Mouse (Mus musculus) monocyte, adult 59 days (primary cell): ENCODE data around the gene Acad10. TPM values are rescaled to one million over a fixed set of nuclear protein-coding genes. Genes with fewer than 3 reads are reported as not detected.

Experiments
- total RNA-seq, 2 experiments: library from RNA; stranded (reverse); gene quantifications; one replicate each; pipeline ENCODE4 v1.2.4; 2023

Acad10 gene
- 1 to 10 TPM; 4.3 to 4.4 TPM for total RNA-seq

GRCm38 (mm10) chr5:121660059-121660896 lies at the start of gene Acad10, which contains the start of gene Brap:
Acad10 (minus strand) TSS chr5:121660514.
Brap (plus strand) TSS chr5:121660563.

GRCm38 (mm10) chr5:121618592-121619513 lies 41.5 kb downstream of the Acad10 start, which contains the start of gene Acad12:
Acad12 (minus strand) TSS chr5:121618938.

GRCm38 (mm10) chr5:121593451-121594401 lies 66.6 kb downstream of the Acad10 start, which contains the start of gene Aldh2:
Aldh2 (minus strand) TSS chr5:121593824.

Other genes with a start within 250 kb of the Acad10 start
- gene Tmem116, start 208.6 kb downstream of the Acad10 start, total RNA-seq, result 1 to 10 TPM; 1.4 to 2.2 TPM
- gene Erp29, start 208.0 kb downstream of the Acad10 start, total RNA-seq, result 100 to 1,000 TPM; 247 to 275 TPM
- gene Adam1b, start 157.1 kb downstream of the Acad10 start, total RNA-seq, result not detected
- gene Adam1a, start 115.0 kb downstream of the Acad10 start, total RNA-seq, result 1 to 10 TPM; 3.4 to 3.5 TPM
- gene Gm42878, start 115.0 kb downstream of the Acad10 start, total RNA-seq, result not detected
- gene Mapkapk5, start 114.6 kb downstream of the Acad10 start, total RNA-seq, result 10 to 100 TPM; 92.7 to 98.4 TPM
- 100 to 1,000 TPM; 446 to 524 TPM for gene Aldh2, start 66.7 kb downstream of the Acad10 start, total RNA-seq
- 1 to 10 TPM; 4.4 to 6.2 TPM for gene Acad12, start 41.6 kb downstream of the Acad10 start, total RNA-seq
- 10 to 100 TPM; 67.2 to 81.3 TPM for gene Brap, start within 50 bp of the Acad10 start, total RNA-seq
- gene Atxn2, start 50.8 kb upstream of the Acad10 start, total RNA-seq, result 10 to 100 TPM; 67.5 to 89.5 TPM
- 100 to 1,000 TPM; 158 to 159 TPM for gene Sh2b3, start 177.1 kb upstream of the Acad10 start, total RNA-seq
- gene Pheta1, start 188.5 kb upstream of the Acad10 start, total RNA-seq, result 1 to 10 TPM; 6.2 to 9.1 TPM